Mouse (Mus musculus) stomach, embryonic 15.5 days (tissue): ENCODE data around the gene Abca4. TPM values are rescaled to one million over a fixed set of nuclear protein-coding genes. Genes with fewer than 3 reads are reported as not detected.

ENCODE experiments used
- ATAC-seq: fragments of 200-750 bp; cut with Nextera tagmentation; 2 replicates; pipeline ENCODE4 v1.8.0; 2017; ENCODE audit warnings: low read depth, moderate number of reproducible peaks, moderate TSS enrichment; ENCODE audit not compliant: insufficient read depth, low FRiP score
- H3K27ac ChIP-seq: fragments of 300-500 bp; sonication (generic); 2 replicates; pipeline ENCODE4 v1.5.1; 2015; ENCODE audit warnings: mild to moderate bottlenecking, inconsistent platforms
- H3K27me3 ChIP-seq: fragments of 300-500 bp; sonication (generic); replicated peaks from 2 replicates; pipeline ENCODE4 v1.6.1; 2015; ENCODE audit warnings: inconsistent platforms
- H3K36me3 ChIP-seq: fragments of 300-500 bp; sonication (generic); 2 replicates; pipeline ENCODE4 v1.6.1; 2015; ENCODE audit warnings: inconsistent platforms
- H3K4me1 ChIP-seq: fragments of 300-500 bp; sonication (generic); 2 replicates; pipeline ENCODE4 v1.6.1; 2015; ENCODE audit warnings: inconsistent platforms
- H3K4me2 ChIP-seq: fragments of 300-500 bp; sonication (generic); 2 replicates; pipeline ENCODE4 v1.6.1; 2015; ENCODE audit warnings: mild to moderate bottlenecking, inconsistent platforms
- H3K4me3 ChIP-seq: fragments of 300-500 bp; sonication (generic); replicated peaks from 2 replicates; pipeline ENCODE4 v1.5.1; 2015; ENCODE audit warnings: inconsistent platforms
- H3K9ac ChIP-seq: fragments of 300-500 bp; sonication (generic); 2 replicates; pipeline ENCODE4 v1.6.1; 2015; ENCODE audit warnings: inconsistent platforms
- H3K9me3 ChIP-seq: fragments of 300-500 bp; sonication (generic); 2 replicates; pipeline ENCODE4 v1.6.1; 2016; ENCODE audit warnings: inconsistent platforms
- WGBS: fragments of 180-500 bp; shearing (Covaris S2); methylation state at CpG from one replicate; pipeline ENCODE4 v1.1.7; 2015; 5-methylcytosine and 5-hydroxymethylcytosine counted together
- polyA plus RNA-seq: library from polyadenylated mRNA; unstranded; fragments of >200 nt; fragmentation: Nextera tagmentation; extraction: Ambion mirVana; gene quantifications from 2 replicates; pipeline ENCODE4 v1.2.1, GENCODE M21; 2015

The Abca4 gene
- polyA plus RNA-seq, 1 experiment from 2014 or later: 0.80 TPM

DNA sequence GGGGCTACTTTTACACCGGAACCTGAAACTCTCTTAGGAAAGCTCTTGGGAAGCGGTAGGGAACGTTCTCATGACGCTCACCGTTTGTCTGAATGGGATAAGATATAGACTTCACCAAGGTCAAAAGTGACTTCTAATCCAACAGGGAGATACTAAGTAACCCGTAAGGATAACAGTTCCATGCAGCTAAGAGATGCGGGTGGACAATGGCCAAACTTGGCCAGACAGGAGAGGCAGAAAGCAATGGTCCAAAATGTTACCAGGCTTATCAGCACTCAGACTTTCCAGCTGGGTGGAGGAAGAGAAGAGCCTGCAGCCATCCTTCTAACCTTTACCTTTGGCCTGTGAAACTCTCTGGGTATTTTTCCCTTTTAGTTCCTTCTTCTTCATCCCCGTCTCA lies 16.5 kb upstream of the Abca4 start:
- no peaks in the 10 kb centered on the region for H3K36me3 ChIP-seq
- no peak for ATAC-seq
- no peaks in the 10 kb centered on the region for H3K9me3 ChIP-seq
- H3K27ac ChIP-seq: no peak overlapping the region
- no peaks in the 10 kb centered on the region for H3K27me3 ChIP-seq
- H3K4me3 ChIP-seq: no peak overlapping the region
- 87% methylated on average over 8 of the region's 8 CpGs for WGBS
- no peaks in the 10 kb centered on the region for H3K4me1 ChIP-seq
- no peak overlapping the region for H3K4me2 ChIP-seq
- no peak overlapping the region for H3K9ac ChIP-seq

GRCm38 (mm10) chr3:122033248-122033837 lies 10.9 kb upstream of the Abca4 start:
- Histone ChIP-seq H3K36me3 (no peaks in the 10 kb centered on the region), H3K27ac (peak overlapping the region; percentile 19), H3K9me3 (no peaks in the 10 kb centered on the region), H3K4me3 (no peak overlapping the region), H3K4me1 (peaks cover 6% of the 10 kb centered on the region; the same call in 1 of the 2 replicates), H3K9ac (no peak overlapping the region), H3K27me3 (no peaks in the 10 kb centered on the region), H3K4me2 (no peak overlapping the region)
- ATAC-seq: no peak
- WGBS: 42% methylated on average over 9 of the region's 9 CpGs

- H3K27ac ChIP-seq: no peak overlapping the region
- WGBS: 54% methylated on average over 5 of the region's 5 CpGs
Measured at GRCm38 (mm10) chr3:122034240-122034639, 10.0 kb upstream of the Abca4 start.

DNA sequence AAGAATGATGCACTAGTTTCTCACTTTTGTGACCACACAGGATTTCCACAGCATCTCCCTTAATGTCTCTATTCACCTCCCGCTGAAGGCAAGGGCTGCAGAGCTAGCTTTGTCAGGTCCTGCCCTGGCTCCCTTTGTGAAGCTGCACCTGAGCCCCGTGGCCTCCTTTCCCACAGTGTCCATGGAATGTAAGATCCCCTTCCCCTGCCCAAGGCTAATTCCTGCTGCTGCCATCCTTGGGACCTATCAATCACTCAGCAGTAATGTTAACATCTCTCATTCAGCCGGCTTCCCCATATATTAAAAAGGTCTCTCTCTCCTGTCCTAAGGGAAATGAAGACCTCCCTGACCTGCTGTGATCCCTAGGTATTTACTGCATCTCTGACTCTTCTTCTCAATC lies 9.2 kb upstream of the Abca4 start:
- Histone ChIP-seq H3K4me1 (peaks cover 6% of the 10 kb centered on the region; the same call in 1 of the 2 replicates), H3K9me3 (no peaks in the 10 kb centered on the region), H3K4me2 (no peak overlapping the region), H3K4me3 (no peak overlapping the region), H3K9ac (no peak overlapping the region), H3K36me3 (no peaks in the 10 kb centered on the region), H3K27me3 (no peaks in the 10 kb centered on the region), H3K27ac (no peak overlapping the region)
- WGBS: 42% methylated on average over 3 of the region's 3 CpGs
- ATAC-seq: no peak

More at GRCm38 (mm10) chr3:122034240-122034639, 10.0 kb upstream of the Abca4 start:
- H3K4me1 ChIP-seq: peaks cover 6% of the 10 kb centered on the region; the same call in 1 of the 2 replicates
- ATAC-seq: no peak
- H3K36me3 ChIP-seq: no peaks in the 10 kb centered on the region
- no peak overlapping the region for H3K4me2 ChIP-seq
- no peak overlapping the region for H3K4me3 ChIP-seq
- no peak overlapping the region for H3K9ac ChIP-seq
- no peaks in the 10 kb centered on the region for H3K27me3 ChIP-seq
- H3K9me3 ChIP-seq: no peaks in the 10 kb centered on the region

- WGBS: 77% methylated on average over 6 of the region's 6 CpGs
- H3K9ac ChIP-seq: no peak overlapping the region
- no peak overlapping the region for H3K4me3 ChIP-seq
- no peaks in the 10 kb centered on the region for H3K36me3 ChIP-seq
- no peak overlapping the region for H3K27ac ChIP-seq
- H3K4me2 ChIP-seq: no peak overlapping the region
- no peaks in the 10 kb centered on the region for H3K9me3 ChIP-seq
- H3K27me3 ChIP-seq: no peaks in the 10 kb centered on the region
- no peak for ATAC-seq
- H3K4me1 ChIP-seq: peaks cover 14% of the 10 kb centered on the region
Measured at GRCm38 (mm10) chr3:122040522-122040921, 3.7 kb upstream of the Abca4 start.

GRCm38 (mm10) chr3:122043102-122043501 lies 1.1 kb upstream of the Abca4 start:
- no peak for ATAC-seq
- Histone ChIP-seq H3K9me3 (no peaks in the 10 kb centered on the region), H3K36me3 (no peaks in the 10 kb centered on the region), H3K4me1 (peaks cover 31% of the 10 kb centered on the region), H3K9ac (no peak overlapping the region), H3K4me2 (0 out of 2 replicates have a peak overlapping the region, but pooled peaks have one; percentile 4), H3K4me3 (no peak overlapping the region), H3K27ac (no peak overlapping the region), H3K27me3 (no peaks in the 10 kb centered on the region)
- WGBS: 22% methylated on average over 8 of the region's 8 CpGs

GRCm38 (mm10) chr3:122046187-122046620 lies 2.0 kb downstream of the Abca4 start:
- Histone ChIP-seq H3K9ac (no peak overlapping the region), H3K4me1 (peaks cover 46% of the 10 kb centered on the region), H3K27me3 (no peaks in the 10 kb centered on the region), H3K9me3 (no peaks in the 10 kb centered on the region), H3K4me3 (no peak overlapping the region), H3K4me2 (no peak overlapping the region), H3K36me3 (no peaks in the 10 kb centered on the region), H3K27ac (0 out of 2 replicates have a peak overlapping the region, but pooled peaks have one; percentile 7)
- WGBS: 50% methylated on average over 10 of the region's 10 CpGs
- ATAC-seq: no peak

GRCm38 (mm10) chr3:122047402-122047801 lies 3.2 kb downstream of the Abca4 start:
- no peaks in the 10 kb centered on the region for H3K36me3 ChIP-seq
- H3K27ac ChIP-seq: peak overlapping the region; percentile 9; the same call in 1 of the 2 replicates
- H3K9me3 ChIP-seq: no peaks in the 10 kb centered on the region
- no peak overlapping the region; the same call in 1 of the 2 replicates for H3K4me2 ChIP-seq
- WGBS: 35% methylated on average over 7 of the region's 7 CpGs
- H3K9ac ChIP-seq: no peak overlapping the region
- H3K27me3 ChIP-seq: no peaks in the 10 kb centered on the region
- peaks cover 46% of the 10 kb centered on the region for H3K4me1 ChIP-seq
- ATAC-seq: peak; percentile 37; the same call in 1 of the 2 replicates
- H3K4me3 ChIP-seq: no peak overlapping the region

DNA sequence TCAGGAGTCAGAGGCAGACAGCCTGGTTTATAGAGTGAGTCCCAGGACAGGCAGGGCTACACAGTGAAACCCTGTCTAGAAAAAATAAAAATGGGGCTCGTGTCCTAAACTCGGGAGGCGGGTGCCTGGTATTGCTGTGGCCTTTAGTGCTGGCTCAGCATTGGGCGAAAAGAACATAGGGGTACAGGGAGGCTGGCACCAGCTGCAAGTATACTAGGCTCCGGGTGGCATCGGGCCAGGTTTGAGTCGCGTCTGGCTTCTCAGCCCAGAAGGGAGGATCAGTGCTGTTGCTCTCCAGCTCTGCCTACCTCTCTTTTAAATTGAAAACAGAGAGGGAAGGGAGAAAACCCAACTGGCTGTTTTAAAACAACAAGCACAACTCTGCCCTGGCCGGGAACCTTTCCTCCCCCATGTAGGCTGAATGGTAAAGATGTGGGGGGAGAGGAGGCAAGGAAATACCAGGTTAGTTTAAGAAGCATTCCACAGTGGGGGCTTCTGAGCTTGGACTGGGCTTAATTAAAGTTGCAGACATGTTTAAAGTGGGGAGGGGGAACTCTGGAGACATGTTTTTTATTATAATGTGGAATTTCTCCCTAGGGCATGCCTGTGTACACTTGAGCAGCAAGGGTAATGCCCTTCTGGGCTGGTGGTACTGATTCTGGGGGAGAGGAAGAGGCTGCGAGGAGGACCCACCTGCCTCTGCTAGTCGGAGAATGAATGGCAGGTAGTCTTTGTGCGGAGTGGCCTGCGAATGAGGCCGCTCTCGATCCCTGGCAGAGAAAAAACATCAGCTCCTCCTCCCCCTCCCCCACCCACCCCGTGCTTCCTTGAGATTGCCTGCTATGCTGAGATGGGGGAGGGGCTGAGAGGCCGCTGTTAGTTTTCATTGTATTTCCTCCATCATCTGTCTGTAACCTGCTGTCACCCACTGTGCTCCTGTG lies 3.9 kb downstream of the Abca4 start:
- no peaks in the 10 kb centered on the region for H3K36me3 ChIP-seq
- peak overlapping the region; percentile 9 for H3K27ac ChIP-seq
- H3K4me2 ChIP-seq: peak overlapping the region; percentile 20; the same call in 1 of the 2 replicates
- H3K4me3 ChIP-seq: no peak overlapping the region
- H3K27me3 ChIP-seq: no peaks in the 10 kb centered on the region
- peaks cover 41% of the 10 kb centered on the region for H3K4me1 ChIP-seq
- WGBS: 23% methylated on average over 17 of the region's 17 CpGs
- H3K9me3 ChIP-seq: no peaks in the 10 kb centered on the region
- H3K9ac ChIP-seq: no peak overlapping the region
- peak; percentile 59 for ATAC-seq

DNA sequence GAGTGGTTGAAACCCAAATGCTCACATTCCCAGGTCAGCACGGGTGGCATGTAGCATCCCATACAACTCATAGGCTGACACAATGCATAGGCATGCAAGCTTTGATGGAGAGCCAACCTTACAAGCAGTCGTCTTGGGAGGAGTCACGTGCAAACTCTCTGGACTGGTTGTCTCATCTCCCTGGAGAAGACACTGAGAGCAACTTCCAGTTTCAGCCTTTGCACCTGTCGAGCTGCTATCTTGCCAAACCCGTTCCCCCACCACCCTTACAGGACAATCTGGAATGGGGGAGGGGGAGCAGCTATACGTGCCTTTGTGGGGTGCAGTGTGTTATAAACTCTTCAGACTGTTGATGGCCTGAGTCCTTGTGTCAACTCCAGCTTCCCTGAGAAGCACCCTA lies 4.9 kb downstream of the Abca4 start:
- H3K27ac ChIP-seq: peak overlapping the region; percentile 35; the same call in 1 of the 2 replicates
- H3K4me2 ChIP-seq: no peak overlapping the region
- H3K4me3 ChIP-seq: no peak overlapping the region
- WGBS: 44% methylated on average over 6 of the region's 6 CpGs
- H3K27me3 ChIP-seq: no peaks in the 10 kb centered on the region
- no peaks in the 10 kb centered on the region for H3K36me3 ChIP-seq
- H3K9ac ChIP-seq: no peak overlapping the region
- H3K4me1 ChIP-seq: peaks cover 34% of the 10 kb centered on the region
- H3K9me3 ChIP-seq: no peaks in the 10 kb centered on the region
- no peak for ATAC-seq

DNA sequence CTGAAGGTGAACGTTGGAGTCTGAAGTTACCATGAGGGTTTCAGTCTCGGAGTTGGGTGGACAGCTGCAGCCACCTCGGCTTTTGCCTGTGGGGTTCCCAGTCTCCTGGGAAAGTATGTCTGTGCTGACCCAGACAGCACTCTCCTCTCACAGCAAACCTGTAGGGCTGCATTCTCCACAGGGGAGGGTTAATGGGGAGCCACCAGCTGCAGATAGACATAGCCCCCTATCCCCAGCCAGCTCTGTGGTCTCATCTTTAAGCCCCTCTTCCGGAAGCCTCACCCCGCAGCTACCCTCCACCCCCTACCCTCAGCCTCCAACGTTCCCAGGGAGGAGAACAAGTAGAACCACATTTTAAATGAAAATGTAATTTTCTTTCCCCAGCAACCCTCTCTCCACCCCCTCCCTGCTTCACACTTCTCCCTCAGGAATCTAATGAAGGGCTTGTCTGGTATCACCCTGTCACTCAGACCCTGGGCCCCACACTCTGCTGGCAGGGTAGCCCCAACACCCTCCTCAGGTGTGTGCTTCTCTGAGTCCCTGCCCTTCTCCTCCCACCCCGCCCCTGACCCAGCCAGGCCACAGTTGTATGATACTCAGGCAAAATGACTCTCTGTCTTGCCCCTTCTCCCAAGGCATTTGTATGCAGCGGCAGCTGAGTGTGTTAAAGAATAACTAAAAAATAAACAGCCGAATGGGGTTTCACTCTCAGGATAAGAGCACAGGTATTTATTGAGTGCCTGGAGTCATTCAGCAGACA lies 14.4 kb downstream of the Abca4 start:
- no peak overlapping the region for H3K4me3 ChIP-seq
- no peaks in the 10 kb centered on the region for H3K9me3 ChIP-seq
- H3K4me2 ChIP-seq: no peak overlapping the region
- peak overlapping the region; percentile 83 for H3K27ac ChIP-seq
- no peaks in the 10 kb centered on the region for H3K36me3 ChIP-seq
- H3K4me1 ChIP-seq: no peaks in the 10 kb centered on the region
- H3K9ac ChIP-seq: no peak overlapping the region
- no peaks in the 10 kb centered on the region for H3K27me3 ChIP-seq
- 43% methylated on average over 9 of the region's 9 CpGs for WGBS
- peak; percentile 93 for ATAC-seq
